ENCODE assay signal across 9 mouse cellular contexts in genomic region chr15:80634391-80635193, GRCm38 (mm10). TPM values are rescaled to one million over a fixed set of nuclear protein-coding genes. Genes with fewer than 3 reads are reported as not detected.
DNase-seq lines count a peak whose midpoint lies in the region; ATAC-seq lines count a peak whose summit lies in the region.
"Had no signal": no experiment of that assay in that cellular context is flagged by ENCODE, and none has a peak within 500 bp of the region (broad histone marks: within the 10 kb centered on the region; RNA-seq: fewer than 3 reads in every experiment).

No protein-coding gene starts in this region.

- ATAC-seq in midbrain, embryonic 11.5 days (ENCODE audit: low FRiP score): no peak
- no peak for ATAC-seq in midbrain, embryonic 16.5 days

- no peaks in the 10 kb centered on the region for H3K27me3 ChIP-seq in midbrain, embryonic 11.5 days (ENCODE audit: control insufficient read depth, insufficient read depth, low read length)
- no peaks in the 10 kb centered on the region for H3K27me3 ChIP-seq in midbrain, embryonic 16.5 days (ENCODE audit: control insufficient read depth, insufficient read depth, low read depth, low read length)
- H3K27me3 ChIP-seq: hindbrain, embryonic 15.5 days had no signal

- H3K9me3 ChIP-seq in midbrain, embryonic 11.5 days (ENCODE audit: control insufficient read depth, low read length): no peaks in the 10 kb centered on the region
- H3K9me3 ChIP-seq in midbrain, embryonic 16.5 days (replicated peaks; ENCODE audit: control insufficient read depth, low read length, poor library complexity, severe bottlenecking): no peaks in the 10 kb centered on the region
- H3K9me3 ChIP-seq: hindbrain, embryonic 15.5 days had no signal

- H3K36me3 ChIP-seq in midbrain, embryonic 11.5 days (ENCODE audit: control insufficient read depth, insufficient read depth, low read length): no peaks in the 10 kb centered on the region
- H3K36me3 ChIP-seq in midbrain, embryonic 16.5 days (ENCODE audit: control insufficient read depth, insufficient read depth, low read length): no peaks in the 10 kb centered on the region
- H3K36me3 ChIP-seq: hindbrain, embryonic 15.5 days had no signal

- H3K9ac ChIP-seq in midbrain, embryonic 11.5 days (ENCODE audit: low read length): no peak overlapping the region
- H3K9ac ChIP-seq in midbrain, embryonic 16.5 days (ENCODE audit: low read depth, low read length): no peak overlapping the region
- H3K9ac ChIP-seq: hindbrain, embryonic 15.5 days had no signal

- WGBS in midbrain, embryonic 11.5 days: 59% methylated on average over 11 of the region's 11 CpGs
- 57% methylated on average over 11 of the region's 11 CpGs for WGBS in midbrain, embryonic 16.5 days

- no peak overlapping the region for H3K4me2 ChIP-seq in midbrain, embryonic 11.5 days
- H3K4me2 ChIP-seq in midbrain, embryonic 16.5 days (ENCODE audit: low read length): no peak overlapping the region
- H3K4me2 ChIP-seq: hindbrain, embryonic 15.5 days had no signal

- H3K4me3 ChIP-seq in midbrain, embryonic 11.5 days (ENCODE audit: low read depth, low read length): no peak overlapping the region
- H3K4me3 ChIP-seq in midbrain, embryonic 16.5 days (ENCODE audit: low read depth, low read length): no peak overlapping the region
- H3K4me3 ChIP-seq: hindbrain, embryonic 15.5 days had no signal

- H3K27ac ChIP-seq in midbrain, embryonic 11.5 days (ENCODE audit: low read depth, low read length): no peak overlapping the region
- no peak overlapping the region for H3K27ac ChIP-seq in midbrain, embryonic 16.5 days (ENCODE audit: low read length)
- H3K27ac ChIP-seq: hindbrain, embryonic 15.5 days had no signal

- H3K4me1 ChIP-seq in midbrain, embryonic 11.5 days (ENCODE audit: control insufficient read depth, insufficient read depth, low read length): 0 out of 2 replicates have a peak, but pooled peaks cover 4% of the 10 kb centered on the region
- peaks cover 5% of the 10 kb centered on the region for H3K4me1 ChIP-seq in midbrain, embryonic 16.5 days (ENCODE audit: control insufficient read depth, insufficient read depth, low read length)

- DNase-seq in adrenal gland, postnatal 10 days: peak; percentile 28
- no peak for DNase-seq in adrenal gland, postnatal 4 days (ENCODE audit: low spot score in 2 of 2)
- DNase-seq in midbrain, embryonic 11.5 days (ENCODE audit: low spot score, missing footprints): peak; percentile 91
- peak; percentile 60 for DNase-seq in embryo, embryonic 11 days
- DNase-seq in left cerebral cortex, adult 9 months (ENCODE audit: low spot score in 2 of 2): peak; percentile 75 to 79
- DNase-seq in retina, embryonic 14.5 days (ENCODE audit: low spot score): peak; percentile 87
- no peak for DNase-seq in cerebellum, postnatal 4 days (ENCODE audit: low spot score in 2 of 2)

RNA-seq across cellular contexts. Expression of gene Fam83f, which starts 37.1 kb away (rescaled TPM):
- total RNA-seq in adrenal gland, postnatal 10 days (2021): 1 to 10 TPM; 1.5 to 2.0 TPM
- total RNA-seq in adrenal gland, postnatal 4 days (2021): 1 to 10 TPM; 1.2 to 1.7 TPM
- polyA plus RNA-seq in midbrain, embryonic 11.5 days (2014; fragmentation: Nextera tagmentation; extraction: Ambion mirVana): 0.12 and 0.16 TPM in 2 replicates
- polyA plus RNA-seq in midbrain, embryonic 16.5 days (2015; fragmentation: Nextera tagmentation; extraction: Ambion mirVana): 0.34 and 0.39 TPM in 2 replicates

Comparison
In these comparisons a context has a peak if more than half of its experiments do, and no peak if none do; other contexts are left out.
1. DNase-seq: peak in adrenal gland, postnatal 10 days (single experiment), midbrain, embryonic 11.5 days (single experiment), embryo, embryonic 11 days (single experiment), left cerebral cortex, adult 9 months (2 of 2) and retina, embryonic 14.5 days (single experiment); none in adrenal gland, postnatal 4 days (0 of 2) and cerebellum, postnatal 4 days (0 of 2).